Mouse (Mus musculus): Measurements from ENCODE around the gene Elane.

DNA sequence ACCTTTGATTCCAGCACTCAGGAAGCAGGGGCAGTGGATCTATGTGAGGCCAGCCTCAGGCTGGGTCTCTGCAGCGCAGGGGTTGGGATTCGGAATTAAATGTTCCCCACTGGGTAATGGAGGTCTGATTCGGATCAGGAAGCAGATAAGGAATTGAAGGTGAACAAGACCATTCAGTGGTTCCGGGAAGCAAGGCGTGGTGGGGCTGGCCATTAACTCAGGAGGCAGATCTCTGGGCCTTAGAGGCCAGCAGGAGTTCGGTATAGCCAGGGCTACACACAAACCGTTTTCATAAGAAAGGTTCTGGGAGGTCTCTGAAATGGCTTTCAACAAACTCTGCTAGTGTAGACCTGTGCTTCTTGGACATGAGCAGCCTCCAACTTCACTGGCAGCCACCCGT is 33.2 kb upstream of the Elane start:
- no peak for TF ChIP-seq EP300 (IDR thresholded peaks at IDR 0.05; ENCODE audit: insufficient read depth, low read depth, low read length)
- no peak for TF ChIP-seq CTCF (IDR thresholded peaks at IDR 0.05; ENCODE audit: low read depth, low read length)

Measured in ES-Bruce4 (cell line).